Mouse (Mus musculus) kidney, embryonic 14.5 days (tissue): ENCODE data around the gene Ttll3. TPM values are rescaled to one million over a fixed set of nuclear protein-coding genes. Genes with fewer than 3 reads are reported as not detected.

Source experiments
- ATAC-seq: fragments of 200-750 bp; cut with Nextera tagmentation; 2 replicates; pipeline ENCODE4 v1.8.0; 2017; ENCODE audit warnings: moderate number of reproducible peaks, mild to moderate bottlenecking, moderate TSS enrichment, moderate library complexity; ENCODE audit not compliant: low FRiP score, low TSS enrichment
- H3K27ac ChIP-seq: fragments of 300-500 bp; sonication (generic); 2 replicates; pipeline ENCODE4 v1.5.1; 2014; ENCODE audit warnings: low read depth, mild to moderate bottlenecking, low read length, moderate library complexity, mixed read lengths
- H3K27me3 ChIP-seq: fragments of 300-500 bp; sonication (generic); 2 replicates; pipeline ENCODE4 v1.6.1; 2014; ENCODE audit warnings: mild to moderate bottlenecking, low read length; ENCODE audit not compliant: control insufficient read depth, insufficient read depth
- H3K36me3 ChIP-seq: fragments of 300-500 bp; sonication (generic); 2 replicates; pipeline ENCODE4 v1.6.1; 2014; ENCODE audit warnings: low read length, mixed read lengths; ENCODE audit not compliant: control insufficient read depth, insufficient read depth
- H3K4me1 ChIP-seq: fragments of 300-500 bp; sonication (generic); 2 replicates; pipeline ENCODE4 v1.6.1; 2014; ENCODE audit warnings: low read length, mixed read lengths; ENCODE audit not compliant: control insufficient read depth, insufficient read depth
- H3K4me2 ChIP-seq: fragments of 300-500 bp; sonication (generic); replicated peaks from 2 replicates; pipeline ENCODE4 v1.6.1; 2014; ENCODE audit warnings: low read depth, mild to moderate bottlenecking, low read length
- H3K4me3 ChIP-seq: fragments of 300-500 bp; sonication (generic); 2 replicates; pipeline ENCODE4 v1.5.1; 2014; ENCODE audit warnings: mild to moderate bottlenecking, low read length
- H3K9ac ChIP-seq: fragments of 300-500 bp; sonication (generic); 2 replicates; pipeline ENCODE4 v1.6.1; 2014; ENCODE audit warnings: low read depth, mild to moderate bottlenecking, low read length, moderate library complexity
- H3K9me3 ChIP-seq: fragments of 300-500 bp; sonication (generic); 2 replicates; pipeline ENCODE4 v1.6.1; 2016; ENCODE audit warnings: low read length; ENCODE audit not compliant: control insufficient read depth
- WGBS: fragments of 180-500 bp; shearing (Covaris S2); extraction: QIAGEN DNeasy Blood & Tissue Kit; methylation state at CpG from one replicate; pipeline ENCODE4 v1.1.7; 2014; 5-methylcytosine and 5-hydroxymethylcytosine counted together
- polyA plus RNA-seq: library from polyadenylated mRNA; unstranded; fragments of >200 nt; fragmentation: Nextera tagmentation; extraction: Ambion mirVana; gene quantifications from 2 replicates; pipeline ENCODE4 v1.2.1, GENCODE M21; 2014

Ttll3 gene
- polyA plus RNA-seq, 1 experiment from 2014 or later, result 2.0 TPM

- Histone ChIP-seq H3K27ac (no peak overlapping the region), H3K4me3 (no peak overlapping the region), H3K4me1 (no peaks in the 10 kb centered on the region), H3K27me3 (no peaks in the 10 kb centered on the region), H3K9ac (no peak overlapping the region), H3K9me3 (no peaks in the 10 kb centered on the region), H3K36me3 (no peaks in the 10 kb centered on the region), H3K4me2 (no peak overlapping the region)
- ATAC-seq, result peak; percentile 50; the same call in 1 of the 2 replicates
- 82% methylated on average over 12 of the region's 12 CpGs for WGBS
Measured at GRCm38 (mm10) chr6:113404649-113405448, 15.8 kb downstream of the Ttll3 start.

GRCm38 (mm10) chr6:113405483-113405882 is 16.4 kb downstream of the Ttll3 start:
- no peak overlapping the region for H3K4me3 ChIP-seq
- ATAC-seq, result no peak
- H3K9me3 ChIP-seq, result no peaks in the 10 kb centered on the region
- 88% methylated on average over 6 of the region's 6 CpGs for WGBS
- no peak overlapping the region for H3K4me2 ChIP-seq
- no peaks in the 10 kb centered on the region for H3K36me3 ChIP-seq
- no peaks in the 10 kb centered on the region for H3K4me1 ChIP-seq
- H3K27ac ChIP-seq, result no peak overlapping the region
- H3K9ac ChIP-seq, result no peak overlapping the region
- no peaks in the 10 kb centered on the region for H3K27me3 ChIP-seq

- H3K4me1 ChIP-seq, result no peaks in the 10 kb centered on the region
- H3K4me3 ChIP-seq, result no peak overlapping the region
- H3K4me2 ChIP-seq, result no peak overlapping the region
- no peak overlapping the region for H3K27ac ChIP-seq
- no peaks in the 10 kb centered on the region for H3K9me3 ChIP-seq
- H3K27me3 ChIP-seq, result no peaks in the 10 kb centered on the region
- H3K36me3 ChIP-seq, result no peaks in the 10 kb centered on the region
- ATAC-seq, result no peak
- no peak overlapping the region for H3K9ac ChIP-seq
- 76% methylated on average over 9 of the region's 9 CpGs for WGBS
Measured at GRCm38 (mm10) chr6:113406683-113407082, 17.6 kb downstream of the Ttll3 start.

- Histone ChIP-seq H3K4me1 (no peaks in the 10 kb centered on the region), H3K9ac (no peak overlapping the region), H3K27me3 (no peaks in the 10 kb centered on the region), H3K4me3 (no peak overlapping the region), H3K9me3 (no peaks in the 10 kb centered on the region), H3K27ac (no peak overlapping the region), H3K4me2 (no peak overlapping the region), H3K36me3 (peaks cover 4% of the 10 kb centered on the region; the same call in 1 of the 2 replicates)
- WGBS, result 68% methylated on average over 1 of the region's 1 CpGs
- no peak for ATAC-seq
Measured at GRCm38 (mm10) chr6:113410001-113410400, 20.9 kb downstream of the Ttll3 start.

DNA sequence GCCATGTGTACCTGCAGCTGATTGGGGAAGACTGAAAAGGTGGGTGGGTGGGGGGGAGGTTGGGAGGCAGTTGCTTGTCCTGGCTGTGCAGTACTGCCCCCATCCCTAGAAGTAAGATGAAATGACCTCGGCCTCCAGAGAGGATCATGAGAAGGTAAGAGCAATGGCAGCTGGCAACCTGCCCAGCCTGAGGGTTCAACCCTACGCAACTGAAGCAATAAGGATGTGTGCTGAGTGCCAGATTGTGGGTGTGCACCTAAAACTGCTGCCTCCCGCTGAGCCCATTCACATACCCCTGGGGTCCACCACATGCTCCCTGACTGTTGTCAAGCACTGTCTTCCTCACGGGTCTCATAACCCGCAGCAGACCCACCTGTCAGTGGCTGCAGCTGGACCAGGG is 27.4 kb downstream of the Ttll3 start:
- no peak for ATAC-seq
- H3K4me1 ChIP-seq, result 0 out of 2 replicates have a peak, but pooled peaks cover 9% of the 10 kb centered on the region
- H3K27me3 ChIP-seq, result no peaks in the 10 kb centered on the region
- H3K36me3 ChIP-seq, result peaks cover 14% of the 10 kb centered on the region
- no peak overlapping the region for H3K27ac ChIP-seq
- 77% methylated on average over 5 of the region's 5 CpGs for whole genome bisulfite sequencing
- no peak overlapping the region for H3K4me2 ChIP-seq
- no peaks in the 10 kb centered on the region for H3K9me3 ChIP-seq
- no peak overlapping the region for H3K9ac ChIP-seq
- no peak overlapping the region for H3K4me3 ChIP-seq

DNA sequence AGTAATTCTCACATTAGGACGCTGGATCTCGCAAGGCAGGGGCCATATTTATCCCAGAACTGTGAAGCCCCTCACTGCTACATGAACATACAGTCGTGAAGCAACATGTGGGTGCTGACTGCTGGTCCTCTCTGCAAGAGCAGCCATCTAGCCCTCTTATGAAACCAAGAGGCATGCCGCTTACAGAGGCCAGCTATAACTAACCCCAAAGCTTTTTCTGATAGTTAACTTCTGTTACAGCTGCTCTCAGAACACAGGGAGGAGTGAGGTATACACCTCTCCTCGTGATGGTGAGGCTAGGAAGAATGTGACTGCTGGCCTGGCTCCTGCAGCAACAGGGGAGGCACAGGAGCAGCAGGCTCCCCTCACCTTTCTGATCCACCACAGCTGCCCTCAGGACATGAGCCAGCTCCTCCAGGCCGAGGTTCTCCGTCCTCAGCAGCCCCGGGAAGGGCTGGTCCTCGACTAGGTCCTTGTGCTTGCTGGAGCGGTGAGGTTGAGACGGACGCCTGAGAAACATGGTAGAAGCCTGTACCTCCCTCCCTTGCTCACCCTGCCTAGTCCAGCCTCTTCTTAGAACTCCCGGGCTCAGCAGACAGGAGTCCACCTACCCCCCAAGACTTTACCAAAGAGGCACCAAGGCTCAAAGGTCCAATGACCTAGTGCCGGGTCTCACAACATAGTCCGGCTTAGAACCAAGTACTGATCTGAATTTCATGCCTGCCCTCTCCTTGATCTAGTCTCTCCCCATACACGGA is 29.6 kb downstream of the Ttll3 start:
- Histone ChIP-seq H3K27ac (no peak overlapping the region; the same call in 1 of the 2 replicates), H3K36me3 (peaks cover 14% of the 10 kb centered on the region), H3K4me1 (0 out of 2 replicates have a peak, but pooled peaks cover 9% of the 10 kb centered on the region), H3K27me3 (no peaks in the 10 kb centered on the region), H3K4me3 (peak overlapping the region; percentile 71), H3K9me3 (no peaks in the 10 kb centered on the region), H3K9ac (peak overlapping the region; percentile 72), H3K4me2 (peak overlapping the region; percentile 88)
- 10% methylated on average over 16 of the region's 16 CpGs for WGBS
- peak; percentile 41 for ATAC-seq

- WGBS, result under 1% methylated on average over 25 of the region's 25 CpGs
- Histone ChIP-seq H3K4me2 (peak within 1 kb of the TSS; percentile 88), H3K9ac (peak within 1 kb of the TSS; percentile 72), H3K36me3 (peaks cover 14% of the 10 kb centered on the region), H3K4me3 (peak within 1 kb of the TSS; percentile 71), H3K4me1 (0 out of 2 replicates have a peak, but pooled peaks cover 9% of the 10 kb centered on the region), H3K27me3 (no peaks in the 10 kb centered on the region), H3K9me3 (no peaks in the 10 kb centered on the region), H3K27ac (no peak within 1 kb of the TSS; the same call in 1 of the 2 replicates)
- peak; percentile 98 for ATAC-seq
Measured at GRCm38 (mm10) chr6:113419199-113419587, 30.1 kb downstream of the Ttll3 start, which contains the start of gene Rpusd3. TSS of gene Rpusd3 (minus strand) at chr6:113419340.

- no peaks in the 10 kb centered on the region for H3K36me3 ChIP-seq
- H3K4me3 ChIP-seq, result no peak overlapping the region
- no peak overlapping the region for H3K4me2 ChIP-seq
- H3K9me3 ChIP-seq, result peaks cover 4% of the 10 kb centered on the region; the same call in 1 of the 2 replicates
- H3K4me1 ChIP-seq, result 0 out of 2 replicates have a peak, but pooled peaks cover 7% of the 10 kb centered on the region
- 73% methylated on average over 4 of the region's 4 CpGs for WGBS
- ATAC-seq, result no peak
- no peaks in the 10 kb centered on the region for H3K27me3 ChIP-seq
- H3K9ac ChIP-seq, result no peak overlapping the region
- no peak overlapping the region for H3K27ac ChIP-seq
Measured at GRCm38 (mm10) chr6:113423000-113423399, 33.9 kb downstream of the Ttll3 start.

DNA sequence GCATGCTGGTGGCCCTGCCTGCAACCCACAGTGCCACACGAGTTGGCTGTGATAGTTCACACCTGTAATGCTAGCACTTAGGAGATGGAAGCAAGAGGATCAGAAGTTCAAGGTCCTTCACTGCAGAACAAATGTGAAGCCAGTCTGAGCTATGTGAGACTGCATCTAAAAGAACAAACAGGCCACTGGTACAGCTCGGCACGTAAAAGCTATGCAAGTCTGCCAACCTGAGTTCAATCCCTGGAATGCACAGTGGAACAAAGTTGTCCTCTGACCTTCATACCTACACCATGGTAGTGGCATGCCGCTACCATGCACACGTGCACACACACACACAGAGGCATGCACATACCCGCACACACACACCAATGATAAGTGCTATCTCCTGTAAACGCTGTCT is 35.1 kb downstream of the Ttll3 start:
- no peak for ATAC-seq
- Histone ChIP-seq H3K4me3 (no peak overlapping the region), H3K4me2 (no peak overlapping the region), H3K27me3 (no peaks in the 10 kb centered on the region), H3K9ac (no peak overlapping the region), H3K4me1 (no peaks in the 10 kb centered on the region), H3K27ac (no peak overlapping the region), H3K9me3 (peaks cover 4% of the 10 kb centered on the region; the same call in 1 of the 2 replicates), H3K36me3 (no peaks in the 10 kb centered on the region)
- 82% methylated on average over 7 of the region's 7 CpGs for WGBS
